Mouse (Mus musculus) heart, embryonic 16.5 days (tissue): ENCODE results near the gene Hydin. TPM values are rescaled to one million over a fixed set of nuclear protein-coding genes. Genes with fewer than 3 reads are reported as not detected.
"Not testable (repeated sequence)": the region's sequence is repeated elsewhere in the genome, so short reads cannot be mapped to it uniquely, and the experiment has no call there.

ENCODE experiments used
- ATAC-seq: fragments of 200-750 bp; cut with Nextera tagmentation; replicated peaks from 2 replicates; pipeline ENCODE4 v1.8.0; 2017; ENCODE audit warnings: moderate number of reproducible peaks; ENCODE audit not compliant: insufficient read depth, low FRiP score; ENCODE audit errors: extremely low read depth
- H3K27ac ChIP-seq: fragments of 300-500 bp; sonication (generic); 2 replicates; pipeline ENCODE4 v1.5.1; 2014; ENCODE audit warnings: mild to moderate bottlenecking, low read length, control low read depth, moderate library complexity
- H3K27me3 ChIP-seq: fragments of 300-500 bp; sonication (generic); 2 replicates; pipeline ENCODE4 v1.6.1; 2014; ENCODE audit warnings: low read length, mixed read lengths; ENCODE audit not compliant: control insufficient read depth, insufficient read depth
- H3K36me3 ChIP-seq: fragments of 300-500 bp; sonication (generic); 2 replicates; pipeline ENCODE4 v1.6.1; 2014; ENCODE audit not compliant: control insufficient read depth, insufficient read depth
- H3K4me1 ChIP-seq: fragments of 300-500 bp; sonication (generic); 2 replicates; pipeline ENCODE4 v1.6.1; 2014; ENCODE audit warnings: low read length, mixed read lengths; ENCODE audit not compliant: control insufficient read depth, insufficient read depth
- H3K4me2 ChIP-seq: fragments of 300-500 bp; sonication (generic); 2 replicates; pipeline ENCODE4 v1.6.1; 2014; ENCODE audit warnings: low read depth, mild to moderate bottlenecking, control low read depth, low read length
- H3K4me3 ChIP-seq: fragments of 300-500 bp; sonication (generic); 2 replicates; pipeline ENCODE4 v1.5.1; 2014; ENCODE audit warnings: mild to moderate bottlenecking, control low read depth, low read length
- H3K9ac ChIP-seq: fragments of 300-500 bp; sonication (generic); 2 replicates; pipeline ENCODE4 v1.6.1; 2014; ENCODE audit warnings: low read length, control low read depth
- H3K9me3 ChIP-seq: fragments of 300-500 bp; sonication (generic); replicated peaks from 2 replicates; pipeline ENCODE4 v1.6.1; 2016; ENCODE audit warnings: low read length; ENCODE audit not compliant: control insufficient read depth
- WGBS: fragments of 180-500 bp; shearing (Covaris S2); extraction: QIAGEN DNeasy Blood & Tissue Kit; methylation state at CpG from one replicate; pipeline ENCODE4 v1.1.7; 2014; 5-methylcytosine and 5-hydroxymethylcytosine counted together
- polyA plus RNA-seq: library from polyadenylated mRNA; unstranded; fragments of >200 nt; fragmentation: Nextera tagmentation; extraction: Ambion mirVana; gene quantifications from 2 replicates; pipeline ENCODE4 v1.2.1, GENCODE M21; 2015

The Hydin gene
- polyA plus RNA-seq, 1 experiment from 2014 or later, result 0.11 TPM

DNA sequence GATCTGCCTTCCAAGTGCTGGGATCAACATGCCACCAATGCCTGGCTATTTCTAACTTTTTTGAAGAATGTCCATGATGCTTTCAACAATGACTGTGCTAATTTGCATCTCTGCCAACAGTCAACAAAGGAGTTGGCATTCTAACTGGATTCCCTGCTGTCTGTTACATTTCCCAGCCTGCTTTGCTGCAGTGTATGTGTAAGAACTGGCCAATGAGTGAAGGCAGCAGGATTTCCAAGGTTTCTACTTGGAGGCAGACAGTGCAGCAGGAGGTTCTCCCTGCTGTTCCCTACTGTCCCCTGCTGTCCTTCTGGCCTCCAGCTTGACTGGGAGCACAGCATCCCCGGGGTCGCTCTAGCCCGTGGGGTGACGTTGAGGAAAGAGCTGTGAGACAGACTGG, 52.8 kb downstream of the Hydin start:
- Histone ChIP-seq H3K9ac (no peak overlapping the region), H3K36me3 (no peaks in the 10 kb centered on the region), H3K4me2 (no peak overlapping the region), H3K27ac (no peak overlapping the region), H3K4me1 (no peaks in the 10 kb centered on the region), H3K9me3 (no peaks in the 10 kb centered on the region), H3K27me3 (no peaks in the 10 kb centered on the region), H3K4me3 (no peak overlapping the region)
- WGBS, result 65% methylated on average over 4 of the region's 4 CpGs
- no peak for ATAC-seq

DNA sequence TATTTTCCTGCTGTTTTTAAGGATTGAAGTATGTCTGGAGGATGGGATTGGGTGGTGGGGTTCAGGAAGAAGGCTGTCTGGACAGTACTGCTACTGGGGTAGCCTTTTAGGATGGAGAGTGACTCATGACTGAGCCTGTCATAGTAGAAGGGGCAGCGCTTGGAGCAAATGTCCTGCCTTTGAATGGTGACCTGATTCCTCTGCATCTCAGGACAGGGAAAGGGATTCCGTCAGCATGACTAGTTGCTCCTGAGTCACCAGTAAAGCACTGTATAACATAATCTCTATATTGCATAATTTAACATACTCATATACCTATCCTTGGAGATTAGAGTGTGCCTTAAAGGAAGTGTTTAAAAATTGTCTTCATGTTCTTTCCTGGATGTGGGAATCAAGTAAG, 54.7 kb downstream of the Hydin start:
- no peak overlapping the region for H3K4me2 ChIP-seq
- ATAC-seq, result no peak

DNA sequence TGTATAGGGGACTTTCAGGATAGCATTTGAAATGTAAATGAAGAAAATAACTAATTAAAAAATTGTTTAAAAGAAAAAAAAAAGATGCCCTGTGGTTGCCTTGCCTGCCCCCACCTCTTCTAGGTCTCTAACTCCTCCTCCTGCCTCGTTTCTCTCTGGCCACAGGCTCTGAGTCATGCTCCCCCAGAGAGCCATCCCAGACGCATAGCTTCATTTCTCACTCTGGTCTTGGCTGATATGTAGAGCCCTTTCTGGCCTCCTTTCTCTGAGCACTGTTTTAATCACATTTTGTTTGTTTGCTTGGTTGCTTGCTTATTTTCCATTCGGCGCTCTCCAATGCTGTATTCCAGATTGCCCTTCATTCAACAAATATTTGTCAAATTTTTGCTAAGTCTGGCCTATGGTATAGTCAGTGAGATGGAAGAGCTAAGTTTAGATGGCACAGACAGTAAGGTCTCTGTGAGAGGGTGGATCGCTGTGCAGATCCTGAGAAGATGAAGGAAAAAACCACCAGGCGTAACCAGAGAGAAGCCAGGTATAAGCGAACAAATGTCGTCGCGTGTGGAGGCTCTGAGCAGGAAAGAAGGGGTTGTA, 57.3 kb downstream of the Hydin start:
- H3K4me2 ChIP-seq, result no peak overlapping the region
- H3K4me3 ChIP-seq, result no peak overlapping the region
- H3K9ac ChIP-seq, result no peak overlapping the region
- H3K36me3 ChIP-seq, result no peaks in the 10 kb centered on the region
- WGBS, result 66% methylated on average over 10 of the region's 10 CpGs
- H3K4me1 ChIP-seq, result no peaks in the 10 kb centered on the region
- no peak for ATAC-seq
- H3K9me3 ChIP-seq, result 0 out of 2 replicates have a peak, but pooled peaks cover 2% of the 10 kb centered on the region
- no peaks in the 10 kb centered on the region for H3K27me3 ChIP-seq
- no peak overlapping the region for H3K27ac ChIP-seq

More for the DNA sequence above, 54.7 kb downstream of the Hydin start:
- Histone ChIP-seq H3K4me1 (no peaks in the 10 kb centered on the region), H3K9me3 (no peaks in the 10 kb centered on the region), H3K27me3 (no peaks in the 10 kb centered on the region), H3K4me3 (no peak overlapping the region), H3K9ac (no peak overlapping the region), H3K36me3 (no peaks in the 10 kb centered on the region), H3K27ac (no peak overlapping the region)
- 62% methylated on average over 2 of the region's 2 CpGs for WGBS

DNA sequence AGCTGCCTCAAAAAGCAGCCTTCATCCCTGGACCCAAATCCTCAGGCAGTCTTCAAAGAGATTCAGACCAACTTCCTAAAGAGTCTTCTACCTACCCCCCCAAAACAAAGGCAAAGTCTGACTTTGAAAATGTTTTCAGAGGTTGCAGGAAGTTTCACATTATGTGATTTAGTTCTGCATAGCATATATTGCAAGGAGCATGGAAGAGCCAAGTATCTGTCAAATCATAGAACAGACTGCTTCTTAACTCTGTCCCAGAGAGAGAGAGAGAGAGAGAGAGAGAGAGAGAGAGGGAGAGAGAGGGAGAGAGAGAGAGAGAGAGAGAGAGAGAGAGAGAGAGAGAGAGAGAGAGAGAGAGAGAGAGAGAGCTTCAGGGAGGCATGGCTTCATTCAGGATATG, 60.3 kb downstream of the Hydin start:
- ATAC-seq, result not testable (repeated sequence)

DNA sequence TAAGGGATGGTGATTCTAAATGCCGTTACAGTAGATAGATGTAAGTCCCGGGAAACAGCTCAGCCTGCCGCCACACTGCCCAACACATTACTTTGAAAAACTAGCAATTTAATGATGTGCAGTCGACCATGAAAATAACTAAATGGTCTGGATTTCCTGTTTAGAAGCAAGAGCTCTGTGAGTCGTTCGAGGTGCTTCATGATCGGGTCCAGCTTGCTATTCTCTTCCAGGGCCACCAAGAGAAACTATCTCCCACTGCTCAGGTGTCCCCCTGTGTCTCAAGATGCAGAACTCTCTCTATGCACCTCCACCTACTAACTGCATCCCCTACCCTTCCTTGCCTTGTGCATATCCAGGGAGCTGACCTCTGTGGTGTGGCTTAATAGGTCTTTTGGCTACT, 66.6 kb downstream of the Hydin start:
- Histone ChIP-seq H3K27me3 (no peaks in the 10 kb centered on the region), H3K4me2 (no peak overlapping the region), H3K9ac (no peak overlapping the region), H3K4me3 (no peak overlapping the region), H3K36me3 (no peaks in the 10 kb centered on the region), H3K27ac (no peak overlapping the region), H3K9me3 (no peaks in the 10 kb centered on the region), H3K4me1 (no peaks in the 10 kb centered on the region)
- 73% methylated on average over 7 of the region's 7 CpGs for WGBS
- ATAC-seq, result no peak

More for the DNA sequence above, 60.3 kb downstream of the Hydin start:
- H3K27me3 ChIP-seq, H3K36me3 ChIP-seq, H3K4me3 ChIP-seq, H3K9ac ChIP-seq, H3K9me3 ChIP-seq, H3K4me2 ChIP-seq, H3K4me1 ChIP-seq, H3K27ac ChIP-seq: not testable (repeated sequence)

DNA sequence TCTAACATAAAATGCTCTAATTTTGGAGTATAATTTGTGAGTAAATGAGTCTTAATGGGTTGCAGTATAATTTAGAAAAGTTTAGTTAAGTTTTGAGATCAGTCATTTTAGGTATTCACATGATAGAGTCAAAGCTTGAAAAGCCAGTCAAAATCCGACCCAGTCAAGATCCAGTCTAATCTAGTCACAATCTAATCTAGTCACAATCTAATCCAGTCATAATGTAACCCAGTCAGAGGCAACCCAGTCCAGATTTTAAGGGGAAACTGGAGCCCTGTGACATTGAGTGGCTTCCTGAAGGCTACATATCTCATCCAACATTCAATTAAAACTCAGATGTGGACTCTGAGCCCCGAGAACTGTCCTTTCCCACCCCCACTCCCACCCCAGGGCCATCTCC, 72.7 kb downstream of the Hydin start:
- Histone ChIP-seq H3K9ac (no peak overlapping the region), H3K27ac (no peak overlapping the region), H3K27me3 (no peaks in the 10 kb centered on the region), H3K4me3 (no peak overlapping the region), H3K9me3 (no peaks in the 10 kb centered on the region), H3K36me3 (no peaks in the 10 kb centered on the region), H3K4me2 (no peak overlapping the region), H3K4me1 (no peaks in the 10 kb centered on the region)
- ATAC-seq, result no peak
- 67% methylated on average over 2 of the region's 2 CpGs for WGBS

DNA sequence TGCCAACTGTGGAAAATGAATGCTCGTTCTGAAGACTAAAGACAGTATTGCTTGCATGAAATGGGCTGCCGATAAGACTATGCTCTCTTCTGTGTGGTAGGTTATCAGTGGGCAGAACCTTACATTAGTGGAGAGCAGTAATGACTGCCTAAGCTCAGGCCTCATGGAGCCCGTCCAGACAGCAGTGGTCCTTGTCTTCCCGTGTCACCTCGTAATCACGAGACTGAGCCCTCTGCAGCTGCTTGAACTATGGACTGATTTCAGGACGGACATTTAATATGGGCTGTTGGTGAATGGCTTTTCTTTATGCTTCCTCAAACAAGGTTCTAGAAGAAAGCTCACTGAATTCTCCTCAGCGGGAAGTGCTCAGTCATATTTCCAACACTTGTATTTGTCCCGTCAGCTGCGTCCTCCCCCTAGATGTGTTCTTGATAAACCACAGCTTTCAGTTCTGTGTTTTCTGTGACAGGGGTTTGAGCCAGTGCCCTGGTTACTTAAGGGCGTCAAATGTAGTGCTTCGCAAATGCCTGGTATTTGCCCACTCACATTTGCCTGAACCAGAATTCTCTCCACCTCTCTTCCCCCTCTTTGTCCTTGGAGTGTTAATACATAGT, 73.4 kb downstream of the Hydin start:
- Histone ChIP-seq H3K9me3 (no peaks in the 10 kb centered on the region), H3K4me1 (no peaks in the 10 kb centered on the region), H3K9ac (no peak overlapping the region), H3K36me3 (no peaks in the 10 kb centered on the region), H3K27ac (no peak overlapping the region), H3K4me3 (no peak overlapping the region), H3K27me3 (no peaks in the 10 kb centered on the region), H3K4me2 (no peak overlapping the region)
- no peak for ATAC-seq
- WGBS, result 67% methylated on average over 12 of the region's 12 CpGs

DNA sequence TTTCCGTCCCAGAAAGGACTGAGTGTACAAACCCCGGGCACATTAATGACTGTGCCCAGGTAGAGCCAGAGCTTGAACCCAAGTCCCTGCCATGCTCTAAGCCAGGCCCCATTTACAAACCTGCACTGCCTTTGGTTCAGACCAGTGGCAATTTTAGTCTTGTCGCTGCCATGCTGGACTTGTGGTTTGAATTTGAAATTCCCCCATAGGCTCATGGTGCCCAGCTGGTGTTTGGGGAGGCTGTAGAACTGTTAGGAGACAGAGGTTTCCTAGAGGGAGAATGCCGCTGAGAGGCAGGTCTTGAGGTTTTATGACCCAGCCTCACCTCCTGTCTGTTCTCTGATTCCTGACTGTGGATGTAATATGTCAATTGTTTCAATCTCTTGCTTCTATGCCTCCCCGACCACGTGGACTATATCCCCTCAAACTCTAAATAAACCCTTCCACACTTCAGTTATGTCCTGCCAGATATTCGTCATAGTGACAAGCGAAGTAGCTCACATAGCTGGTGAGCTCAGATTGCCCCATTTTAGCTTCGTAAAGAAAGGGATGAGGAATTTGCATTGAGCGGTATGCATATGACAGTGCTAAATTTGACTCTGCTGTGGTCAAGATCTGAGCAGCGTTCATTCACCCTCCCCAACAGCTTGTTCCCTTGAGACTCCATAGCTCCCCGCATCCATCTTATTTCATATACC, 79.1 kb downstream of the Hydin start:
- no peak overlapping the region for H3K4me2 ChIP-seq
- H3K4me1 ChIP-seq, result no peaks in the 10 kb centered on the region
- H3K4me3 ChIP-seq, result no peak overlapping the region
- H3K27ac ChIP-seq, result no peak overlapping the region
- H3K9ac ChIP-seq, result no peak overlapping the region
- ATAC-seq, result no peak
- H3K9me3 ChIP-seq, result no peaks in the 10 kb centered on the region
- H3K27me3 ChIP-seq, result no peaks in the 10 kb centered on the region
- WGBS, result 75% methylated on average over 12 of the region's 12 CpGs
- no peaks in the 10 kb centered on the region for H3K36me3 ChIP-seq

DNA sequence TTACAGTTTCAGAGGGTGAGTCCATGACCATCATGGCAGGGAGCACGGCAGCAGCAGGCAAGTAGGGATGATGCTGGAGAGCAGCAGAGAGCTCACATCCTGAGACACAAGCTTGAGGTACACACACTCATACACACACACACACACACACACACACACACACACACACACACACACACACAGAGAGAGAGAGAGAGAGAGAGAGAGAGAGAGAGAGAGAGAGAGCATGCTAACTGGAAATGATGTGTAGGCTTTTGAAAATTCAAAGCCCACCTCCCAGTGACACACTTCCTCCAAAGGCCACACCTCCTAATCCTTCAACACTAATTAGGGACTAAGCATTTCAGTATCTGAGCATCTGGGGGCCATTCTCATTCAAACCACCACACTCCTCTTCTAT, 80.1 kb downstream of the Hydin start:
- H3K27ac ChIP-seq, result no peak overlapping the region
- no peak for ATAC-seq
- no peaks in the 10 kb centered on the region for H3K4me1 ChIP-seq
- no peaks in the 10 kb centered on the region for H3K36me3 ChIP-seq
- no peak overlapping the region for H3K4me3 ChIP-seq
- WGBS, result 94% methylated on average over 1 of the region's 1 CpGs
- no peaks in the 10 kb centered on the region for H3K27me3 ChIP-seq
- H3K9ac ChIP-seq, result no peak overlapping the region
- no peaks in the 10 kb centered on the region for H3K9me3 ChIP-seq
- H3K4me2 ChIP-seq, result no peak overlapping the region
